8 mouse cellular contexts compared by ENCODE assay signal in the genomic region with DNA sequence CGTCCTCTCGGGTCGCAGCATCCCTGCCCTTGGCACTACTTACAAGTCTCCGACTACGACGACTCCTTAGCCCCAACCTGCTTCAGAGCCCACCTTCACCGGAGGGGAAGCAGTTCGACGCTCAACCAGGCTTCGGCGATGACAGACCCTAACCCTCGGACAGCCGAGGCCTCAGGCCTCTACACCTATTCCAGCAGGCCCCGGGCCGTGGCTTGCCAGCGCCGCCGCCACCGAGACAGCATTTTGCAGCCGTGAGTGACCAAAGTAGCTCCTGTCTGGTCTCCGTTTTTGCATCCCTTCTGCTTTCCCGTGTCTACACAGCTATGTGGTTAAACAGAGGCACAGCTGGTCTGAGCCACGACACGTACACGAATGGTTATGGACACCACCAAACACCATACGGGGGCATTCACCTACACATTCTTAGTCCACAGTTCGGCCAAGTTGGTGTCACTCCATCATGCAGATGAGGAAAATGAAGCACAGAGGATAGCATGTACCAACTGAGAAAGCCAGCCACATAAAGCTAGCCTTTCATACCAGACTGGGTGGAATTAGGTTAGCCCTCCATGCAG. TPM values are rescaled to one million over a fixed set of nuclear protein-coding genes. Genes with fewer than 3 reads are reported as not detected.
DNase-seq lines count a peak whose midpoint lies in the region; ATAC-seq and TF ChIP-seq lines count a peak whose summit lies in the region.
"Not testable (repeated sequence)": the region's sequence is repeated elsewhere in the genome, so short reads cannot be mapped to it uniquely, and the experiment has no call there.

No protein-coding gene starts in this region.

- not testable (repeated sequence) for H3K4me1 ChIP-seq in G1E (ENCODE audit: insufficient read depth, low read depth, low read length); embryonic fibroblast, embryonic 13.5 days (ENCODE audit: control insufficient read depth, insufficient read depth, low read length); hindbrain, embryonic 15.5 days (replicated peaks); limb, embryonic 11.5 days (ENCODE audit: control insufficient read depth, insufficient read depth, low read length); lung, embryonic 15.5 days; midbrain, postnatal 0 days (ENCODE audit: insufficient read depth, low read length); testis, adult 2 months (ENCODE audit: control insufficient read depth, insufficient read depth, low read length)

- not testable (repeated sequence) for TF ChIP-seq POLR2A in embryonic fibroblast, embryonic 13.5 days (IDR thresholded peaks at IDR 0.05; ENCODE audit: low read depth, low read length); testis, adult 2 months (IDR thresholded peaks at IDR 0.05; ENCODE audit: control insufficient read depth, low read depth, low read length)

- H3K4me2 ChIP-seq in hindbrain, embryonic 15.5 days = peak overlapping the region; percentile 62
- peak overlapping the region; percentile 41; the same call in 1 of the 2 replicates for H3K4me2 ChIP-seq in limb, embryonic 11.5 days (ENCODE audit: low read depth, severe bottlenecking)
- H3K4me2 ChIP-seq in lung, embryonic 15.5 days = peak overlapping the region; percentile 56
- H3K4me2 ChIP-seq in midbrain, postnatal 0 days (ENCODE audit: low read depth, low read length, poor library complexity, severe bottlenecking) = peak overlapping the region; percentile 48

- whole genome bisulfite sequencing in hindbrain, embryonic 15.5 days = 2% methylated on average over 18 of the region's 27 CpGs
- 1% methylated on average over 16 of the region's 27 CpGs for WGBS in limb, embryonic 11.5 days
- under 1% methylated on average over 19 of the region's 27 CpGs for WGBS in lung, embryonic 15.5 days
- WGBS in midbrain, postnatal 0 days = 0% methylated on average over 16 of the region's 27 CpGs

- not testable (repeated sequence) for H3K27ac ChIP-seq in embryonic fibroblast, embryonic 13.5 days (ENCODE audit: insufficient read depth, low read length); limb, embryonic 11.5 days (replicated peaks; ENCODE audit: low read depth, low read length)
- H3K27ac ChIP-seq in hindbrain, embryonic 15.5 days (replicated peaks) = peak overlapping the region; percentile 95
- H3K27ac ChIP-seq in lung, embryonic 15.5 days = peak overlapping the region; percentile 95; the same call in 1 of the 2 replicates
- H3K27ac ChIP-seq in midbrain, postnatal 0 days (ENCODE audit: low read depth, low read length) = peak overlapping the region; percentile 76; the same call in 1 of the 2 replicates
- H3K27ac ChIP-seq in testis, adult 2 months (ENCODE audit: control insufficient read depth, insufficient read depth, low read depth, low read length) = peak overlapping the region; percentile 90

- H3K9me3 ChIP-seq in G1E (replicated peaks); hindbrain, embryonic 15.5 days; limb, embryonic 11.5 days (ENCODE audit: control insufficient read depth, low read length); lung, embryonic 15.5 days; midbrain, postnatal 0 days (ENCODE audit: low read length): not testable (repeated sequence)

- DNase-seq in G1E (ENCODE audit: low spot score); limb, embryonic 11.5 days (ENCODE audit: low spot score); midbrain, postnatal 0 days (ENCODE audit: low spot score): not testable (repeated sequence)
- peak; percentile 84 for DNase-seq in heart, adult 11 months

- H3K27me3 ChIP-seq in G1E (ENCODE audit: insufficient read depth, low read length); hindbrain, embryonic 15.5 days; limb, embryonic 11.5 days (ENCODE audit: control insufficient read depth, insufficient read depth, low read length); lung, embryonic 15.5 days; midbrain, postnatal 0 days (ENCODE audit: insufficient read depth, low read length); testis, adult 2 months (ENCODE audit: control insufficient read depth, insufficient read depth, low read length): not testable (repeated sequence)

- not testable (repeated sequence) for TF ChIP-seq CTCF in G1E (IDR thresholded peaks at IDR 0.05; ENCODE audit: low read depth, low read length); embryonic fibroblast, embryonic 13.5 days (IDR thresholded peaks at IDR 0.05; ENCODE audit: borderline replicate concordance, insufficient read depth, low read length); midbrain, postnatal 0 days (IDR thresholded peaks at IDR 0.05); testis, adult 2 months (IDR thresholded peaks at IDR 0.05; ENCODE audit: control insufficient read depth, insufficient read depth, insufficient replicate concordance, low read depth, low read length)

- H3K4me3 ChIP-seq in G1E (ENCODE audit: low read depth, low read length) = peak overlapping the region; percentile 72
- peak overlapping the region; percentile 49 for H3K4me3 ChIP-seq in embryonic fibroblast, embryonic 13.5 days (ENCODE audit: insufficient read depth, low read length)
- H3K4me3 ChIP-seq in hindbrain, embryonic 15.5 days = peak overlapping the region; percentile 62
- H3K4me3 ChIP-seq in limb, embryonic 11.5 days (ENCODE audit: low read depth, low read length) = peak overlapping the region; percentile 43
- peak overlapping the region; percentile 59 for H3K4me3 ChIP-seq in lung, embryonic 15.5 days
- peak overlapping the region; percentile 50 for H3K4me3 ChIP-seq in midbrain, postnatal 0 days (ENCODE audit: low read depth, low read length)
- peak overlapping the region; percentile 85 for H3K4me3 ChIP-seq in testis, adult 2 months (ENCODE audit: control insufficient read depth, low read depth, low read length)

- ATAC-seq in G1E (ENCODE audit: extremely low read depth, insufficient number of reproducible peaks, low FRiP score, poor library complexity, severe bottlenecking) = not testable (repeated sequence)
- peak; percentile 83 for ATAC-seq in hindbrain, embryonic 15.5 days (ENCODE audit: low FRiP score, low read depth)
- peak; percentile 68; the same call in 1 of the 2 replicates for ATAC-seq in limb, embryonic 11.5 days (ENCODE audit: insufficient number of reproducible peaks, low FRiP score, low TSS enrichment, low read depth)
- ATAC-seq in lung, embryonic 15.5 days (ENCODE audit: borderline replicate concordance, extremely low read depth, low FRiP score, low TSS enrichment) = peak; percentile 56; the same call in 1 of the 2 replicates
- ATAC-seq in midbrain, postnatal 0 days (ENCODE audit: low FRiP score) = peak; percentile 74; the same call in 1 of the 2 replicates

- H3K36me3 ChIP-seq in G1E (replicated peaks); hindbrain, embryonic 15.5 days; limb, embryonic 11.5 days (ENCODE audit: control insufficient read depth, insufficient read depth, low read length); lung, embryonic 15.5 days; midbrain, postnatal 0 days (ENCODE audit: insufficient read depth, low read length); testis, adult 2 months (ENCODE audit: control insufficient read depth, insufficient read depth, low read length): not testable (repeated sequence)

- peak overlapping the region; percentile 77 for H3K9ac ChIP-seq in hindbrain, embryonic 15.5 days
- H3K9ac ChIP-seq in limb, embryonic 11.5 days (ENCODE audit: low read length) = not testable (repeated sequence)
- H3K9ac ChIP-seq in lung, embryonic 15.5 days = peak overlapping the region; percentile 44
- H3K9ac ChIP-seq in midbrain, postnatal 0 days (replicated peaks; ENCODE audit: low read length, poor library complexity, severe bottlenecking) = peak overlapping the region; percentile 42; the same call in 1 of the 2 replicates

RNA-seq across cellular contexts. Expression of a gene that starts 0.7 kb away (rescaled TPM):
- 13.5 and 18.7 TPM in 2 replicates for total RNA-seq in G1E (2014; fragmentation: Nextera tagmentation)
- total RNA-seq in G1E (2017) = 11.7 and 14.1 TPM in 2 replicates
- 10.3 and 10.5 TPM in 2 replicates for polyA plus RNA-seq in G1E (2012)
- polyA plus RNA-seq in embryonic fibroblast, embryonic 13.5 days (2011; ENCODE audit: insufficient read length, low read depth, missing spikeins) = 41.1 and 43.9 TPM in 2 replicates
- polyA plus RNA-seq in hindbrain, embryonic 15.5 days (2015; fragmentation: Nextera tagmentation; extraction: Ambion mirVana) = 74.4 and 85.2 TPM in 2 replicates
- 50.0 and 54.1 TPM in 2 replicates for polyA plus RNA-seq in limb, embryonic 11.5 days (2014; fragmentation: Nextera tagmentation; extraction: Ambion mirVana)
- polyA plus RNA-seq in lung, embryonic 15.5 days (2015; fragmentation: Nextera tagmentation; extraction: Ambion mirVana) = 47.6 and 55.2 TPM in 2 replicates
- 21.0 and 37.5 TPM in 2 replicates for total RNA-seq in midbrain, postnatal 0 days (2014; rRNA removed)
- polyA plus RNA-seq in midbrain, postnatal 0 days (2015; fragmentation: Nextera tagmentation; extraction: Ambion mirVana) = 64.2 and 67.3 TPM in 2 replicates
- polyA plus RNA-seq in testis, adult 2 months (2012; rRNA removed) = 702 and 927 TPM in 2 replicates

RNA-seq across cellular contexts. Expression of a gene that starts 20.3 kb away (rescaled TPM):
- total RNA-seq in G1E (2014; fragmentation: Nextera tagmentation) (7.7 and 12.0 TPM in 2 replicates), G1E (2017) (6.1 and 7.6 TPM in 2 replicates)
- polyA plus RNA-seq in G1E (2012) = 0.36 and 0.38 TPM in 2 replicates
- not detected in 2 replicates for polyA plus RNA-seq in embryonic fibroblast, embryonic 13.5 days (2011; ENCODE audit: insufficient read length, low read depth, missing spikeins)
- polyA plus RNA-seq in hindbrain, embryonic 15.5 days (2015; fragmentation: Nextera tagmentation; extraction: Ambion mirVana) = 0.47 and 0.56 TPM in 2 replicates
- 0.30 and 0.36 TPM in 2 replicates for polyA plus RNA-seq in limb, embryonic 11.5 days (2014; fragmentation: Nextera tagmentation; extraction: Ambion mirVana)
- 0.64 and 0.84 TPM in 2 replicates for polyA plus RNA-seq in lung, embryonic 15.5 days (2015; fragmentation: Nextera tagmentation; extraction: Ambion mirVana)
- total RNA-seq in midbrain, postnatal 0 days (2014; rRNA removed) = 0.55 and 1.2 TPM in 2 replicates
- 0.32 and 0.39 TPM in 2 replicates for polyA plus RNA-seq in midbrain, postnatal 0 days (2015; fragmentation: Nextera tagmentation; extraction: Ambion mirVana)
- 0.40 and 1.8 TPM in 2 replicates for polyA plus RNA-seq in testis, adult 2 months (2012; rRNA removed)
